9 mouse cellular contexts compared by ENCODE assay signal in the genomic region with DNA sequence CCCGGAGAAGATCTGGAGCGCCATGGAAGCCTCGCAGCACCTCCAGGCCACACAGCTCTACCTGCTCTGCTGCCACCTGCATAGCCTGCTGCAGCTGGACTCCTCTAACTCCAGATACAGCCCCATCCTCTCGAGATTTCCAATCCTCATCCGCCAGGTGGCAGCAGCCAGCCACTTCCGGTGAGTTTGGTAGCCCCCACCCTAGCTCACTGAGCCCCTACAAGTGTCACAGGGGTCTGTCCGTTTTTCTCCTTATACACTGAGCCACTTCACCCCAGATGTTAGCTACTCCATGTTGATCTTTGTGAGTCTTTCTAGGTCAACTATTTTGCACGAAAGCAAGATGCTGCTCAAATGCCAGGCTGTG. TPM values are rescaled to one million over a fixed set of nuclear protein-coding genes. Genes with fewer than 3 reads are reported as not detected.
DNase-seq lines count a peak whose midpoint lies in the region; ATAC-seq and TF ChIP-seq lines count a peak whose summit lies in the region.
"Had no signal": no experiment of that assay in that cellular context is flagged by ENCODE, and none has a peak within 500 bp of the region (broad histone marks: within the 10 kb centered on the region; RNA-seq: fewer than 3 reads in every experiment).

No protein-coding gene starts in this region.

- no peak overlapping the region for H3K9ac ChIP-seq in neural tube, embryonic 15.5 days (replicated peaks)
- H3K9ac ChIP-seq: embryonic facial prominence, embryonic 13.5 days had no signal

- peak; percentile 48 for DNase-seq in neural tube, embryonic 10.5 days (ENCODE audit: extremely low spot score, low spot score)
- DNase-seq in cerebellum, postnatal 10 days = peak; percentile 85 to 89
- peak; percentile 42 for DNase-seq in induced T-regulatory cell, adult 2 months (ENCODE audit: low read depth)
- DNase-seq in lung, adult 2 months = no peak
- peak; percentile 40 for DNase-seq in splenic B cell, adult 2 months (ENCODE audit: low read depth, low spot score)
- DNase-seq in layer of hippocampus, adult 9-11 months = no peak
- no peak for DNase-seq in ovary, postnatal 10 days (ENCODE audit: low spot score)

- WGBS in neural tube, embryonic 15.5 days = 53% methylated on average over 8 of the region's 8 CpGs
- WGBS in lung, adult 2 months = 53% methylated on average over 8 of the region's 8 CpGs

- no peaks in the 10 kb centered on the region for H3K9me3 ChIP-seq in neural tube, embryonic 15.5 days (replicated peaks)
- H3K9me3 ChIP-seq: embryonic facial prominence, embryonic 13.5 days had no signal

- no peak for ATAC-seq in neural tube, embryonic 15.5 days (ENCODE audit: low FRiP score)

- TF ChIP-seq POLR2A in lung, adult 2 months (IDR thresholded peaks at IDR 0.05; ENCODE audit: borderline replicate concordance, extremely low read depth, low read depth, low read length) = no peak

- H3K4me1 ChIP-seq in neural tube, embryonic 15.5 days = peaks cover 40% of the 10 kb centered on the region
- peaks cover 4% of the 10 kb centered on the region; the same call in 1 of the 2 replicates for H3K4me1 ChIP-seq in lung, adult 2 months (ENCODE audit: control insufficient read depth, insufficient read depth, low read length)

- TF ChIP-seq CTCF in lung, adult 2 months (IDR thresholded peaks at IDR 0.05; ENCODE audit: insufficient read depth, low read length) = peak; percentile 45

- no peak overlapping the region for H3K27ac ChIP-seq in neural tube, embryonic 15.5 days (replicated peaks)

- no peak overlapping the region for H3K4me2 ChIP-seq in neural tube, embryonic 15.5 days
- H3K4me2 ChIP-seq: embryonic facial prominence, embryonic 13.5 days had no signal

- H3K36me3 ChIP-seq in neural tube, embryonic 15.5 days = peaks cover 52% of the 10 kb centered on the region
- no peaks in the 10 kb centered on the region; the same call in 1 of the 2 replicates for H3K36me3 ChIP-seq in splenic B cell, adult 2 months (ENCODE audit: control insufficient read depth, insufficient read depth, low read length, poor library complexity, severe bottlenecking)

- no peaks in the 10 kb centered on the region for H3K27me3 ChIP-seq in neural tube, embryonic 15.5 days (replicated peaks)
- H3K27me3 ChIP-seq in splenic B cell, adult 2 months (ENCODE audit: control insufficient read depth, insufficient read depth, low read length, poor library complexity, severe bottlenecking) = no peaks in the 10 kb centered on the region
- H3K27me3 ChIP-seq: embryonic facial prominence, embryonic 13.5 days had no signal

- H3K4me3 ChIP-seq in neural tube, embryonic 15.5 days (replicated peaks) = no peak overlapping the region
- H3K4me3 ChIP-seq in lung, adult 2 months (replicated peaks; ENCODE audit: extremely low read depth, low read depth, low read length) = no peak overlapping the region
- H3K4me3 ChIP-seq: embryonic facial prominence, embryonic 13.5 days had no signal

RNA-seq across cellular contexts. Expression of gene Slc39a11, which starts 2.0 kb away (rescaled TPM):
- polyA plus RNA-seq in neural tube, embryonic 15.5 days (2015; fragmentation: Nextera tagmentation; extraction: Ambion mirVana) = 27.7 and 30.4 TPM in 2 replicates
- 15.3 and 16.9 TPM in 2 replicates for polyA plus RNA-seq in lung, adult 2 months (2012; rRNA removed)

RNA-seq across cellular contexts. Expression of gene Cog1, which starts 2.9 kb away (rescaled TPM):
- polyA plus RNA-seq in neural tube, embryonic 15.5 days (2015; fragmentation: Nextera tagmentation; extraction: Ambion mirVana) = 31.1 and 35.1 TPM in 2 replicates
- 43.9 and 45.9 TPM in 2 replicates for polyA plus RNA-seq in lung, adult 2 months (2012; rRNA removed)

RNA-seq across cellular contexts. Expression of gene Fam104a, which starts 32.1 kb away (rescaled TPM):
- polyA plus RNA-seq in neural tube, embryonic 15.5 days (2015; fragmentation: Nextera tagmentation; extraction: Ambion mirVana) = 37.8 and 40.1 TPM in 2 replicates
- 21.2 and 31.7 TPM in 2 replicates for polyA plus RNA-seq in lung, adult 2 months (2012; rRNA removed)

RNA-seq across cellular contexts. Expression of gene D11Wsu47e, which starts 32.3 kb away (rescaled TPM):
- polyA plus RNA-seq in neural tube, embryonic 15.5 days (2015; fragmentation: Nextera tagmentation; extraction: Ambion mirVana) = 21.6 and 21.8 TPM in 2 replicates
- polyA plus RNA-seq in lung, adult 2 months (2012; rRNA removed) = 6.2 and 7.1 TPM in 2 replicates

RNA-seq across cellular contexts. Expression of gene Sstr2, which starts 32.7 kb away (rescaled TPM):
- polyA plus RNA-seq in neural tube, embryonic 15.5 days (2015; fragmentation: Nextera tagmentation; extraction: Ambion mirVana) = 11.6 and 14.0 TPM in 2 replicates
- polyA plus RNA-seq in lung, adult 2 months (2012; rRNA removed) = 2.6 and 4.0 TPM in 2 replicates

Comparison
In these comparisons a context has a peak if more than half of its experiments do, and no peak if none do; other contexts are left out.
1. DNase-seq: peak in neural tube, embryonic 10.5 days (single experiment), cerebellum, postnatal 10 days (2 of 2), induced T-regulatory cell, adult 2 months (single experiment) and splenic B cell, adult 2 months (single experiment); none in lung, adult 2 months (single experiment), layer of hippocampus, adult 9-11 months (single experiment) and ovary, postnatal 10 days (single experiment).